Mouse (Mus musculus) hematopoietic stem cell, adult 5-6 weeks (primary cell): Measurements from ENCODE around the gene Cdh10. TPM values are rescaled to one million over a fixed set of nuclear protein-coding genes. Genes with fewer than 3 reads are reported as not detected.

Experiments used
- ATAC-seq, 2 experiments: fragments of 125-278 bp in 1 of 2; replicated peaks in 1 of 2; 2 replicates each; pipeline ENCODE4 v1.8.0; 2016 to 2017; ENCODE audit warnings: inconsistent platforms in 2 of 2, mild to moderate bottlenecking in 2 of 2, moderate number of reproducible peaks in 2 of 2, low read depth in 1 of 2, moderate TSS enrichment in 1 of 2; ENCODE audit not compliant: low FRiP score in 2 of 2, poor library complexity in 2 of 2, severe bottlenecking in 2 of 2, insufficient read depth in 1 of 2, low TSS enrichment in 1 of 2
- total RNA-seq: library from RNA; stranded (forward); fragments of 172-1452, 232-1000 nt; gene quantifications from 2 replicates; pipeline ENCODE4 v1.2.3, GENCODE M21; 2017

The Cdh10 gene
- total RNA-seq, 1 experiment from 2014 or later = not detected

DNA sequence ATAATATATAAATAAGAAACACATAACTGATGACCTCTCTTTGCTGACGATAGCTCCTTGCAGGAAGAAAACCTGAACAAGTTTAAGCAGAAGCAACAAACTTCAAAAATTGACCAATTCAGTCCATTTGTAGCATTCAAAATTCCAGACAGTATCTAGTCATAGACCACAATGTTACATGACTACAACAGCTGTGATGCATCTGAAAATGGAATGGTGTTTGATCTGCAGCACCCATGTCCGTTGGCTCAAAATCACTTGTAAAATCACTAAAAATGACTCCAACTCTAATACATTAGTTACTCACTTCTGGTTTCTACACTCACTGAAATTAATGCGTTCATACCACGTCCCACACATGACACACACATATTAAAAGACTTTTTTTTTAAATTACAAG, 91.9 kb downstream of the Cdh10 start:
- no peak for ATAC-seq

- ATAC-seq = no peak
Measured at GRCm38 (mm10) chr15:18925392-18926117, 106.8 kb downstream of the Cdh10 start.

GRCm38 (mm10) chr15:18926964-18927363, 108.2 kb downstream of the Cdh10 start:
- no peak for ATAC-seq

DNA sequence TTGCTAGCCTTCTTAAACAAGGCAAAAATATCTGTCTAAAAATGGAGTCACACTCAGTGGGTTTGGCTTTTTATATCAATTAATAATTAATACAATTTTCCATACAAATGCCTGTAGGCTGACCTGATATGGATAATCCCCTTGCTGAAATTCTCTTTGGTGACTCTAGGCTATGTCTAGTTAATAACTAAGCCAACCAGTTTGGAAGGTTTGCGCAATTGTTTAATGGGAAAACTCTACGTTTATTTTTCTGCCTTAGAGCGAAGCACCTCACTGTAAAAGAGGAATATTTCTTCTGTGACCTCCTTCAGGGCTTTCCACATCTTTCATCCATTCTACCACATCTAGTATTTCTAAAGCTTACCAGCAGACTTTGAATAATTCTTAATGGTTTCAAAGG, 133.5 kb downstream of the Cdh10 start:
- ATAC-seq = no peak

- no peak for ATAC-seq
Measured at GRCm38 (mm10) chr15:18975041-18975440, 156.3 kb downstream of the Cdh10 start.

GRCm38 (mm10) chr15:18984891-18985290, 166.1 kb downstream of the Cdh10 start:
- no peak for ATAC-seq

- ATAC-seq = no peak
Measured at GRCm38 (mm10) chr15:18987671-18988070, 168.9 kb downstream of the Cdh10 start.

DNA sequence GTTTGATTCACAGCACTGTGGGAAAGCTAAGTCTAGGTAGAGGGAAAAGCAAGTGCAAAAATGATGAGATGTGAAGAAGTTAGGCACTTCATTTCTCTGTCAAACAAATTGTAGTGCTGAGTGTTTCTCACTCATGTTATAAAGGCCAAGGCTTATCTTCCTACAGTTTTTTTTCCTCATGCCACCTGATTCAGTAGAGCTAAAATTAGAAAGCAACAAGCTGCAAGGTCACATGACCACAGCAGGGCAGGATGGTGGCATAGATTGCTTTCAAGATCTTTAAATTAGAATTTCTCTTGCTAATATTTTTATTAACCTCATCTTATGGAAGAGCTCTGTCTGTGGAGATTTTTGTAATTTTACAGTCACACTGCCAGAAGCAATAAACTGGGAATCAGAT, 174.8 kb downstream of the Cdh10 start:
- ATAC-seq = no peak

DNA sequence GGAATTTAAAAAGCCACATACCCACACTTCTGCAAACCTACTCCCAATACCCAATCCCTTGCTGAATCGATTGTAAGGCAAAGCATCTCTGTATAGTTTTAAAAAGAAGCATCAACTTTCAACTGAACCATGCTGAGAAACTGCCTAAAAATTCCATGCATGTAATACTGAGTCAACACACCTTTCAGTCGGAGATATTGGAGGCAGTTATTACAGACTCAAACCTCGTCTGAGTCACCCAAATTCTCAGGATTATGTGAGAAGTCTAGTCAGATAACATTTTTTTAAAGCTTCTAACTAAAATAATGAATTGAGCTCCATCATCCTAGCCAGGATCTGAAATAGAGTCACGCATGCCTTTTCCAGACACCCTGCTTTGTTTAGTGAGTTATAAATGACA, 175.5 kb downstream of the Cdh10 start:
- ATAC-seq = no peak

DNA sequence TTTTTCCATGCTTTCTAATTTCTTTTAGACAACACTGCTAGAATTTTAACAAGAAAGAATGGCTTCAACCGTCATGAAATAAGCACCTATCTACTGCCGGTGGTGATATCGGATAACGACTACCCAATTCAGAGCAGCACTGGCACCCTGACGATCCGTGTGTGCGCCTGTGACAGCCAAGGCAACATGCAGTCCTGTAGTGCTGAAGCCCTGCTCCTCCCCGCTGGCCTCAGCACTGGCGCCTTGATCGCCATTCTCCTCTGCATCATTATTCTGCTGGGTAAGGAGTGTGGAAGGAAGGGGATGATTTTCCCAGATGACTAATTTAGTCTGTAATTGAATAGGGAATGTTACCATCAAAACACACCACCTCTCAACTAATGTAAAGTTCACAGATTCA, 192.1 kb downstream of the Cdh10 start:
- ATAC-seq = no peak

- ATAC-seq = no peak
Measured at GRCm38 (mm10) chr15:19032983-19033382, 214.2 kb downstream of the Cdh10 start.

GRCm38 (mm10) chr15:19040077-19040476, 221.3 kb downstream of the Cdh10 start:
- no peak for ATAC-seq
